Mouse (Mus musculus) neural tube, embryonic 12.5 days (tissue): ENCODE results near the gene Rgn. TPM values are rescaled to one million over a fixed set of nuclear protein-coding genes. Genes with fewer than 3 reads are reported as not detected.

Experiments
- ATAC-seq: fragments of 200-750 bp; cut with Nextera tagmentation; 2 replicates; pipeline ENCODE4 v1.8.0; 2017; ENCODE audit warnings: low read depth, mild to moderate bottlenecking, moderate TSS enrichment, moderate library complexity; ENCODE audit not compliant: low FRiP score
- H3K27ac ChIP-seq: fragments of 300-500 bp; sonication (generic); 2 replicates; pipeline ENCODE4 v1.5.1; 2016
- H3K27me3 ChIP-seq: fragments of 300-500 bp; sonication (generic); replicated peaks from 2 replicates; pipeline ENCODE4 v1.6.1; 2016; ENCODE audit warnings: mild to moderate bottlenecking
- H3K36me3 ChIP-seq: fragments of 300-500 bp; sonication (generic); 2 replicates; pipeline ENCODE4 v1.6.1; 2016; ENCODE audit warnings: mild to moderate bottlenecking
- H3K4me1 ChIP-seq: fragments of 300-500 bp; sonication (generic); 2 replicates; pipeline ENCODE4 v1.6.1; 2016
- H3K4me2 ChIP-seq: fragments of 300-500 bp; sonication (generic); replicated peaks from 2 replicates; pipeline ENCODE4 v1.6.1; 2016; ENCODE audit warnings: mild to moderate bottlenecking
- H3K4me3 ChIP-seq: fragments of 300-500 bp; sonication (generic); 2 replicates; pipeline ENCODE4 v1.5.1; 2016
- H3K9ac ChIP-seq: fragments of 300-500 bp; sonication (generic); 2 replicates; pipeline ENCODE4 v1.6.1; 2016; ENCODE audit warnings: mild to moderate bottlenecking
- H3K9me3 ChIP-seq: fragments of 300-500 bp; sonication (generic); 2 replicates; pipeline ENCODE4 v1.6.1; 2016; ENCODE audit warnings: mild to moderate bottlenecking
- WGBS: fragments of 180-500 bp; shearing (Covaris S2); methylation state at CpG from one replicate; pipeline ENCODE4 v1.1.7; 2016; 5-methylcytosine and 5-hydroxymethylcytosine counted together
- polyA plus RNA-seq: library from polyadenylated mRNA; unstranded; fragments of >200 nt; fragmentation: Nextera tagmentation; extraction: Ambion mirVana; gene quantifications from 2 replicates; pipeline ENCODE4 v1.2.1, GENCODE M21; 2016

The Rgn gene
- polyA plus RNA-seq, 1 experiment from 2014 or later = 0.15 TPM

- no peak for ATAC-seq
- H3K27me3 ChIP-seq = no peaks in the 10 kb centered on the region
- no peaks in the 10 kb centered on the region for H3K36me3 ChIP-seq
- no peaks in the 10 kb centered on the region for H3K9me3 ChIP-seq
- WGBS = 86% methylated on average over 9 of the region's 9 CpGs
- no peak overlapping the region for H3K4me2 ChIP-seq
- no peak overlapping the region for H3K9ac ChIP-seq
- no peaks in the 10 kb centered on the region for H3K4me1 ChIP-seq
- no peak overlapping the region for H3K27ac ChIP-seq
- no peak overlapping the region for H3K4me3 ChIP-seq
These were observed 23.1 kb downstream of the Rgn start for GRCm38 (mm10) chrX:20572683-20573082.

DNA sequence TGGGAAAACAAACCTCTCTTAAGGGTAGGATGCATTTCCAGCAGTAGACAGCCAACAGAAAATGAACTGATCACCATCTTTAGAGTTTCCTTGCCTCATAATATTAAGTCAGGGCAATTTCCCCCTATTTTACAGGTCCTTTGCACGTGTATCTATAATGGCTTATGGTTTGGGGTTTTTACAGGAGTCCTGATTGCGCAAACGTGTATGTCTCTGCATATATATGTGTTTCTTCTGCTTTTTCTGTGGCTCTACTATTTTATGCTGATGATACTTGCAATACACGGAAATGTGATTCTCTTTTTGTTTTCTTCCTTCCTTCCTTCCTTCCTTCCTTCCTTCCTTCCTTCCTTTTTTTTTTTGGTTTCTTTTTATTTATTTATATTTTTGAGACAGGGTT lies 24.3 kb downstream of the Rgn start:
- no peak overlapping the region for H3K9ac ChIP-seq
- WGBS = 93% methylated on average over 4 of the region's 4 CpGs
- no peak overlapping the region for H3K4me3 ChIP-seq
- H3K27me3 ChIP-seq = no peaks in the 10 kb centered on the region
- no peak overlapping the region for H3K27ac ChIP-seq
- no peak for ATAC-seq
- H3K36me3 ChIP-seq = no peaks in the 10 kb centered on the region
- no peak overlapping the region for H3K4me2 ChIP-seq
- H3K9me3 ChIP-seq = no peaks in the 10 kb centered on the region
- H3K4me1 ChIP-seq = no peaks in the 10 kb centered on the region

GRCm38 (mm10) chrX:20587968-20588367 lies 38.4 kb downstream of the Rgn start:
- H3K27me3 ChIP-seq = no peaks in the 10 kb centered on the region
- no peak for ATAC-seq
- WGBS = 25% methylated on average over 4 of the region's 4 CpGs
- H3K36me3 ChIP-seq = no peaks in the 10 kb centered on the region
- no peaks in the 10 kb centered on the region for H3K4me1 ChIP-seq
- no peak overlapping the region for H3K4me3 ChIP-seq
- H3K27ac ChIP-seq = no peak overlapping the region
- H3K4me2 ChIP-seq = no peak overlapping the region
- H3K9ac ChIP-seq = no peak overlapping the region
- no peaks in the 10 kb centered on the region for H3K9me3 ChIP-seq

GRCm38 (mm10) chrX:20608500-20608899 lies 58.9 kb downstream of the Rgn start:
- ATAC-seq = no peak
- H3K27me3 ChIP-seq = no peaks in the 10 kb centered on the region
- H3K9ac ChIP-seq = no peak overlapping the region
- no peaks in the 10 kb centered on the region for H3K9me3 ChIP-seq
- H3K4me1 ChIP-seq = no peaks in the 10 kb centered on the region
- H3K4me3 ChIP-seq = no peak overlapping the region
- no peak overlapping the region for H3K4me2 ChIP-seq
- H3K36me3 ChIP-seq = no peaks in the 10 kb centered on the region
- WGBS = 93% methylated on average over 4 of the region's 4 CpGs
- H3K27ac ChIP-seq = no peak overlapping the region

Other genes with a start within 250 kb of the Rgn start
- 17.1 and 19.7 TPM in 2 replicates for gene Rp2, start 185.3 kb upstream of the Rgn start, polyA plus RNA-seq
- 8.0 and 8.3 TPM in 2 replicates for gene Jade3, start 124.1 kb upstream of the Rgn start, polyA plus RNA-seq
- gene Rbm10, start 67.7 kb downstream of the Rgn start, polyA plus RNA-seq = 72.1 and 75.2 TPM in 2 replicates
- gene Ndufb11, start 67.8 kb downstream of the Rgn start, polyA plus RNA-seq = 207 and 224 TPM in 2 replicates
- gene Uba1, start 108.5 kb downstream of the Rgn start, polyA plus RNA-seq = 380 and 406 TPM in 2 replicates
- 160 and 180 TPM in 2 replicates for gene Cdk16, start 138.2 kb downstream of the Rgn start, polyA plus RNA-seq
- 81.8 and 90.1 TPM in 2 replicates for gene Usp11, start 154.1 kb downstream of the Rgn start, polyA plus RNA-seq
- 172 and 181 TPM in 2 replicates for gene Araf, start 248.0 kb downstream of the Rgn start, polyA plus RNA-seq